Mouse (Mus musculus) B cell, adult 2 months (primary cell): ENCODE results near the gene Tmem60.
A peak's percentile ranks its signal among the peaks of the same experiment; 100 is the strongest.

Source experiments
- DNase-seq, 2 experiments: peaks; one replicate each; pipeline ENCODE4 v3.0.0; 2022

The Tmem60 gene

GRCm38 (mm10) chr5:20911741-20912140 is 29.8 kb downstream of the Tmem60 start:
- DNase-seq: no peak

GRCm38 (mm10) chr5:20913372-20914275 is 31.6 kb downstream of the Tmem60 start:
- peak; percentile 84 to 87 for DNase-seq

GRCm38 (mm10) chr5:20918967-20919366 is 37.0 kb downstream of the Tmem60 start:
- DNase-seq: no peak

- DNase-seq: no peak
These were observed 37.6 kb downstream of the Tmem60 start for GRCm38 (mm10) chr5:20919566-20919965.

- DNase-seq: no peak
These were observed 42.6 kb downstream of the Tmem60 start for GRCm38 (mm10) chr5:20924608-20925007.

- no peak for DNase-seq
These were observed 43.5 kb downstream of the Tmem60 start for GRCm38 (mm10) chr5:20925451-20925850.

GRCm38 (mm10) chr5:20929669-20930151 is 47.7 kb downstream of the Tmem60 start:
- DNase-seq: no peak

- DNase-seq: no peak
These were observed 48.4 kb downstream of the Tmem60 start for GRCm38 (mm10) chr5:20930430-20930829.

GRCm38 (mm10) chr5:20931300-20931699 is 49.3 kb downstream of the Tmem60 start:
- DNase-seq: no peak

GRCm38 (mm10) chr5:20932585-20932984 is 50.6 kb downstream of the Tmem60 start:
- DNase-seq: peak; percentile 58 to 66

- no peak for DNase-seq
These were observed 53.9 kb downstream of the Tmem60 start for GRCm38 (mm10) chr5:20935934-20936333.
